Mouse (Mus musculus) gastrocnemius, adult 2 months (tissue): Measurements from ENCODE around the gene Gm3029. TPM values are rescaled to one million over a fixed set of nuclear protein-coding genes. Genes with fewer than 3 reads are reported as not detected.
"Not testable (repeated sequence)": the region's sequence is repeated elsewhere in the genome, so short reads cannot be mapped to it uniquely, and the experiment has no call there.

Experiments used
- DNase-seq: peaks from one replicate; pipeline ENCODE4 v3.0.0; 2022
- H3K27ac ChIP-seq: fragments of 200-600 bp; 2 replicates; pipeline ENCODE4 v1.8.1; 2022; ENCODE audit warnings: mild to moderate bottlenecking
- H3K4me3 ChIP-seq: fragments of 200-600 bp; 2 replicates; pipeline ENCODE4 v1.8.1; 2022; ENCODE audit warnings: mild to moderate bottlenecking, moderate library complexity
- intact Hi-C: fragments of 180-260 bp; cut with DNase I; formaldehyde crosslinking; loops from one replicate; pipeline ENCODE4 v1.15.1; 2025
- long read RNA-seq, 2 experiments: library from polyadenylated mRNA; stranded (forward); transcript quantifications; one replicate each; pipeline ENCODE4 v2.0.0; 2021
- total RNA-seq, 2 experiments: library from RNA; stranded (reverse); gene quantifications; 2 replicates each; pipeline ENCODE4 v1.2.3; 2021

The Gm3029 gene
- not detected for total RNA-seq
- long read RNA-seq, experiment 1 = 0 reads
- long read RNA-seq, experiment 2 = 0 reads

DNA sequence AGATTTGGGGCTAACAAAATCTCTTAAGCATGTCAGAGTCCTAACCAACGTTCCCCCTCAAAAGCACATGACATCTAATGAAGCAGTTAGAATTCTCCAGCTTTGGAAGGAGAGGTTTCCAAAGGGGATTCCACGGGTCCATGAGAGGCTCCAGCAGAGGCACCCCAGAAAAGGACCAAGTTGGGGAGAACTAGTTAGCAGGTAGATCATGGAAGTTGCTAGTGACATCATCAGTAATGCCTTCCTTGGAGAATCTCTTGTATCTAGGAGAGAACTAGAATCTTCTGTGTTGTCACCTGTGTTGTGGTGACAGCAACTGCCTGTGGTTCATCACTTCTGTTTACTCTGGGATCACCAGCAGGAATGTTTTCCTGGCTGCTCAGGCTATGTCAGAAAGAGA, at the start of gene Gm3029:
Gene Gm3029 (plus strand): TSS at position 301 of the 400 bp plus-strand sequence.
- intact Hi-C loops, DNase-seq, H3K27ac ChIP-seq, H3K4me3 ChIP-seq: not testable (repeated sequence)

DNA sequence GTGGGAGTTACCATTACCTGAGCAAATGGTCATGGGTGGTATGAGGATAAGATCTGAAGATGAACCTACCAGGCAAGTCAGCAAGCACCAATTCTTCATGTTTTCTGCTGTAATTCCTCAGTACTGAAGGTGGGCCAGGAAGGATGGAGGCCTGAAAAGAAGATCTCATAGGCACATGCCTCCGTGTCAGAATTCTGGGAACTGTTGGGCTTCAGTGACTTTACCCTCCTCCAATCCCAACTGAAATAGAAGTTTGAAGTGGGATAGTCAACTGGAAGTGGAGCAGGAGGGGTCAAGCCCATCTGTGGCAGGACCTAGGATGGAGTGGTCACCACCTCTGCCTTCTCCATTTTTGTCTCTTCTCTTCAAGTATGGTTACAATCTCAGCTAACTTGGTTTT, 47.7 kb upstream of the Gm3029 start, which contains the start of gene Gm2916:
Gene Gm2916 (plus strand): TSS at position 301 of the 400 bp plus-strand sequence.
- H3K4me3 ChIP-seq, H3K27ac ChIP-seq, intact Hi-C loops, DNase-seq: not testable (repeated sequence)

DNA sequence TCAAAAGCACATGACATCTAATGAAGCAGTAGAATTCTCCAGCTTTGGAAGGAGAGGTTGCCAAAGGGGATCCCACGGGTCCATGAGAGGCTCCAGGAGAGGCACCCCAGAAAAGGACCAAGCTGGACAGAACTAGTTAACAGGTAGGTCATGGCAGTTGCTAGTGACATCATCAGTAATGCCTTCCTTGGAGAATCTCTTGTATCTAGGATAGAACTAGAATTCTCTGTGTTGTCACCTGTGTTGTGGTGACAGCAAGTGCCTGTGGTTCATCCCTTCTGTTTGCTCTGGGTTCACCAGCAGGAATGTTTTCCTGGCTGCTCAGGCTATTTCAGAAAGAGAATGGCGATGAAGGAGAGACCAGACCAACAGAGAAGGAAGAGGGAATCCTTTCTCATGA, 31.7 kb downstream of the Gm3029 start, which contains the start of gene Gm3095:
Gene Gm3095 (plus strand): TSS at position 301 of the 400 bp plus-strand sequence.
- DNase-seq, intact Hi-C loops, H3K27ac ChIP-seq, H3K4me3 ChIP-seq: not testable (repeated sequence)

Other genes starting within 250 kb of the Gm3029 start
- gene Gm3043, start 243.0 kb upstream of the Gm3029 start, total RNA-seq = not detected
- gene Gm3002, start 121.7 kb upstream of the Gm3029 start, total RNA-seq = not detected
- gene Gm3033, start 85.5 kb upstream of the Gm3029 start, total RNA-seq = not detected
- not detected for gene Gm2916, start 47.6 kb upstream of the Gm3029 start, total RNA-seq
- not detected for gene Gm3095, start 31.8 kb downstream of the Gm3029 start, total RNA-seq
- not detected for gene Gm3099, start 66.6 kb downstream of the Gm3029 start, total RNA-seq
- gene Gm5796, start 92.2 kb downstream of the Gm3029 start, total RNA-seq = under 1 TPM in 1 of 2 experiments, not detected in 1; 0.26 TPM
- gene Gm3115, start 152.4 kb downstream of the Gm3029 start, total RNA-seq = not detected
- not detected for gene Gm8108, start 178.8 kb downstream of the Gm3029 start, total RNA-seq
- not detected for gene Gm3127, start 233.3 kb downstream of the Gm3029 start, total RNA-seq